Mouse (Mus musculus): Measurements from ENCODE around the gene Bhlhe40. TPM values are rescaled to one million over a fixed set of nuclear protein-coding genes. Genes with fewer than 3 reads are reported as not detected.

The Bhlhe40 gene
- total and polyA plus RNA-seq, 3 experiments: 15.9 to 21.6 TPM; not detected in 1

- no peaks in the 10 kb centered on the region for H3K79me2 ChIP-seq (ENCODE audit: control insufficient read depth, insufficient read depth, low read length, poor library complexity)
- H3K9me3 ChIP-seq (replicated peaks; ENCODE audit: insufficient read depth, low read length): no peaks in the 10 kb centered on the region
- H3K4me3 ChIP-seq (ENCODE audit: control insufficient read depth in 1 of 2, insufficient read depth in 1 of 2, low read depth in 2 of 2, low read length in 2 of 2): peak overlapping the region; percentile 16 to 28; a peak in 2 of 4 replicates
- H3K27ac ChIP-seq (ENCODE audit: control insufficient read depth, low read depth, low read length): no peak overlapping the region
- H3K27me3 ChIP-seq (ENCODE audit: control insufficient read depth in 1 of 2, insufficient read depth in 2 of 2, low read length in 2 of 2): no peaks in the 10 kb centered on the region; a peak in 1 of 4 replicates
- DNase-seq (ENCODE audit: low read depth, low spot score): peak; percentile 84
- TF ChIP-seq ZC3H11A (IDR thresholded peaks at IDR 0.05; ENCODE audit: low read depth, low read length): peak; percentile 97
- TF ChIP-seq RCOR1 (IDR thresholded peaks at IDR 0.05; ENCODE audit: low read depth, low read length): no peak
- TF ChIP-seq MAZ (IDR thresholded peaks at IDR 0.05; ENCODE audit: low read depth, low read length): peak; percentile 49; the same call in 1 of the 2 replicates
- TF ChIP-seq MYC (IDR thresholded peaks at IDR 0.05; ENCODE audit: low read depth, low read length): no peak
- TF ChIP-seq MEF2A (IDR thresholded peaks at IDR 0.05; ENCODE audit: extremely low read depth, insufficient replicate concordance, low read depth, low read length, poor library complexity, severe bottlenecking): no peak
- no peak for TF ChIP-seq KAT2A (conservative IDR thresholded peaks at IDR 0.05; ENCODE audit: low read depth, low read length)
- peak; percentile 39; the same call in 1 of the 2 replicates for TF ChIP-seq HCFC1 (IDR thresholded peaks at IDR 0.05; ENCODE audit: low read depth, low read length)
- TF ChIP-seq USF1 (IDR thresholded peaks at IDR 0.05; ENCODE audit: low read depth, low read length): peak; percentile 34; the same call in 1 of the 2 replicates
- TF ChIP-seq CTCF (IDR thresholded peaks at IDR 0.05 in 2 of 3, conservative IDR thresholded peaks at IDR 0.05 in 1 of 3; ENCODE audit: control insufficient read depth in 1 of 3, insufficient read depth in 1 of 3, low read depth in 2 of 3, low read length in 3 of 3, poor library complexity in 1 of 3, severe bottlenecking in 1 of 3): peak; percentile 67 to 91 (median 86)
- peak; percentile 96 for TF ChIP-seq SMC3 (IDR thresholded peaks at IDR 0.05; ENCODE audit: low read depth, low read length)
- no peak for TF ChIP-seq MYB (IDR thresholded peaks at IDR 0.05; ENCODE audit: low read depth, low read length)
- TF ChIP-seq ELF1 (IDR thresholded peaks at IDR 0.05; ENCODE audit: low read depth, low read length): peak; percentile 27; the same call in 1 of the 2 replicates
- peak; percentile 98 for TF ChIP-seq RAD21 (IDR thresholded peaks at IDR 0.05; ENCODE audit: low read depth, low read length)
- H3K9ac ChIP-seq (ENCODE audit: control insufficient read depth, low read depth, low read length, poor library complexity, severe bottlenecking): peak overlapping the region; percentile 44
- peaks cover 0 to 6% of the 10 kb centered on the region in 2 experiments; a peak in 2 of 4 replicates for H3K36me3 ChIP-seq (ENCODE audit: control insufficient read depth in 1 of 2, insufficient read depth in 2 of 2, low read length in 2 of 2)
- H3K4me1 ChIP-seq (ENCODE audit: control insufficient read depth in 1 of 2, insufficient read depth in 2 of 2, low read length in 2 of 2): peaks cover 0 to 15% of the 10 kb centered on the region in 2 experiments; a peak in 3 of 4 replicates
These were observed 49.2 kb downstream of the Bhlhe40 start for GRCm38 (mm10) chr6:108709471-108710231.

GRCm38 (mm10) chr6:108710667-108711066 is 50.2 kb downstream of the Bhlhe40 start:
- TF ChIP-seq TBP (IDR thresholded peaks at IDR 0.05; ENCODE audit: low read depth, low read length): no peak
- no peak for TF ChIP-seq HCFC1 (IDR thresholded peaks at IDR 0.05; ENCODE audit: low read depth, low read length)
- TF ChIP-seq ZC3H11A (IDR thresholded peaks at IDR 0.05; ENCODE audit: low read depth, low read length): peak; percentile 28; the same call in 1 of the 2 replicates
- peak; percentile 58 for TF ChIP-seq SMC3 (IDR thresholded peaks at IDR 0.05; ENCODE audit: low read depth, low read length)
- TF ChIP-seq RAD21 (IDR thresholded peaks at IDR 0.05; ENCODE audit: low read depth, low read length): peak; percentile 35
- TF ChIP-seq JUND (IDR thresholded peaks at IDR 0.05; ENCODE audit: low read depth, low read length): peak; percentile 52; the same call in 1 of the 2 replicates
- TF ChIP-seq RCOR1 (IDR thresholded peaks at IDR 0.05; ENCODE audit: low read depth, low read length): no peak
- peak; percentile 35 to 75 (median 55); a peak in 5 of 6 replicates for TF ChIP-seq CTCF (IDR thresholded peaks at IDR 0.05 in 2 of 3, conservative IDR thresholded peaks at IDR 0.05 in 1 of 3; ENCODE audit: control insufficient read depth in 1 of 3, insufficient read depth in 1 of 3, low read depth in 2 of 3, low read length in 3 of 3, poor library complexity in 1 of 3, severe bottlenecking in 1 of 3)
- DNase-seq (ENCODE audit: low read depth, low spot score): peak; percentile 65
- no peaks in the 10 kb centered on the region; a peak in 1 of 4 replicates for H3K27me3 ChIP-seq (ENCODE audit: control insufficient read depth in 1 of 2, insufficient read depth in 2 of 2, low read length in 2 of 2)

More at GRCm38 (mm10) chr6:108710667-108711066, 50.2 kb downstream of the Bhlhe40 start:
- Histone ChIP-seq H3K36me3 (ENCODE audit: control insufficient read depth in 1 of 2, insufficient read depth in 2 of 2, low read length in 2 of 2) (no peaks in the 10 kb centered on the region; a peak in 1 of 4 replicates), H3K4me1 (ENCODE audit: control insufficient read depth in 1 of 2, insufficient read depth in 2 of 2, low read length in 2 of 2) (peaks cover 0 to 8% of the 10 kb centered on the region in 2 experiments; a peak in 2 of 4 replicates), H3K4me3 (ENCODE audit: control insufficient read depth in 1 of 2, insufficient read depth in 1 of 2, low read depth in 2 of 2, low read length in 2 of 2) (no peak overlapping the region), H3K27ac (ENCODE audit: control insufficient read depth, low read depth, low read length) (no peak overlapping the region), H3K9ac (ENCODE audit: control insufficient read depth, low read depth, low read length, poor library complexity, severe bottlenecking) (no peak overlapping the region), H3K79me2 (ENCODE audit: control insufficient read depth, insufficient read depth, low read length, poor library complexity) (no peaks in the 10 kb centered on the region), H3K9me3 (replicated peaks; ENCODE audit: insufficient read depth, low read length) (no peaks in the 10 kb centered on the region)
